Comparison of ENCODE assay signal across 8 mouse cellular contexts in the genomic region with DNA sequence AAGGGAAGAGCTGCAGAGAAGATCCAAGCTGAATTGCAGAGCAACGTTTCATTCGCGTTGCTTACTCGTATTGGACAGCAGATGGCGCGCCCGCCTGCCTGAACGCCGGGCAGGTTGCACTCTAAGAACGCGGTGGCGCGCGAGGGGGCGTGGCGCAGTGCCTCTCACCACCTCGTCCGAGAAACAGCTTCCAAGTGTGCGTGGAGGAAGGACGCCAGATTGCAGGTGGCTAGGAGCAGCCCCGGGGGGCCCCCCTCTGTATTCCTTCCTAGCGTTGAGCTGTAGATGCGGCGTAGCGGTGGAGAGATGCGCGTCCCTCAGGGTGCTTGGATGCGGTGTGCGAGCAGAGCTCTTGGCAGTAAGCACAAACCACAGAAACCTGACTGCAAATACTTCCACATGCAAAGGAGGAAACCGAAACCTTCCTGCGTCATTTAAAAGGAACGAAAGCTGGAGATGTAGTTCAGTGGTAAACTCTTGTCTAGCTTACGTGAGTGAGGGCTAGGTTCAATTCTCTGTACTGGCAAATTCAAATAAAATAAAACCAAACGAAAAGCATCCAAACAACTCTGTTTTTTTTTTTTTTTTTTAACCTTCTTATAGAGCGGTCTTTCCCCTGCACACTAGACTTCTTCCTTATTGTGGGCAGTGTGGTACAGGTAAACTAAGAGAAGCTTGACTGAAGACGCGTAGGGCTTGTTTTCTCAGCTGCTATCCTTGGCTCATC. TPM values are rescaled to one million over a fixed set of nuclear protein-coding genes. Genes with fewer than 3 reads are reported as not detected.
DNase-seq lines count a peak whose midpoint lies in the region; ATAC-seq lines count a peak whose summit lies in the region.

No protein-coding gene starts in this region.

- H3K9me3 ChIP-seq in hindbrain, embryonic 14.5 days (ENCODE audit: control insufficient read depth, low read length) = no peaks in the 10 kb centered on the region

- 6% methylated on average over 37 of the region's 37 CpGs for WGBS in hindbrain, embryonic 14.5 days

- H3K9ac ChIP-seq in hindbrain, embryonic 14.5 days = peak overlapping the region; percentile 48; the same call in 1 of the 2 replicates

- peak; percentile 83 for DNase-seq in T-cell, adult 2 months (ENCODE audit: low spot score)
- DNase-seq in cerebellum, postnatal 25 days = peak; percentile 80 to 86
- DNase-seq in frontal cortex, postnatal 25 days (ENCODE audit: low spot score in 2 of 2) = peak; percentile 66 to 70
- peak; percentile 87 for DNase-seq in hindbrain, embryonic 14.5 days (ENCODE audit: low spot score)
- DNase-seq in layer of hippocampus, postnatal 36 days = peak; percentile 71 to 72
- peak; percentile 76 for DNase-seq in lung, postnatal 25 days (ENCODE audit: low spot score)
- peak; percentile 93 for DNase-seq in retina, embryonic 14.5 days (ENCODE audit: low spot score)
- peak; percentile 88 for DNase-seq in thymus, postnatal 4 days

- peak overlapping the region; percentile 59 for H3K4me2 ChIP-seq in hindbrain, embryonic 14.5 days (replicated peaks)

- no peaks in the 10 kb centered on the region for H3K36me3 ChIP-seq in hindbrain, embryonic 14.5 days (replicated peaks; ENCODE audit: control insufficient read depth, insufficient read depth)

- H3K27ac ChIP-seq in hindbrain, embryonic 14.5 days = no peak overlapping the region

- ATAC-seq in hindbrain, embryonic 14.5 days (ENCODE audit: low FRiP score) = peak; percentile 90

- H3K27me3 ChIP-seq in hindbrain, embryonic 14.5 days (ENCODE audit: control insufficient read depth, insufficient read depth, low read length) = peaks cover 9% of the 10 kb centered on the region; the same call in 1 of the 2 replicates

- peak overlapping the region; percentile 42 for H3K4me3 ChIP-seq in hindbrain, embryonic 14.5 days (replicated peaks; ENCODE audit: low read length)

- H3K4me1 ChIP-seq in hindbrain, embryonic 14.5 days (replicated peaks; ENCODE audit: control insufficient read depth, insufficient read depth, low read length) = no peaks in the 10 kb centered on the region

RNA-seq across cellular contexts. Expression of gene Ttc1, which starts 19.3 kb away (rescaled TPM):
- 78.1 and 78.9 TPM in 2 replicates for polyA plus RNA-seq in hindbrain, embryonic 14.5 days (2014; fragmentation: Nextera tagmentation; extraction: Ambion mirVana)
- total RNA-seq in layer of hippocampus, postnatal 36 days (2021) = 10 to 100 TPM; 58.8 to 61.0 TPM
